Mouse (Mus musculus) forebrain, postnatal 0 days (tissue): ENCODE measurements around the gene Pcnp. TPM values are rescaled to one million over a fixed set of nuclear protein-coding genes. Genes with fewer than 3 reads are reported as not detected.
A peak's percentile ranks its signal among the peaks of the same experiment; 100 is the strongest.

Experiments used
- ATAC-seq: fragments of 200-750 bp; cut with Nextera tagmentation; 2 replicates; pipeline ENCODE4 v1.8.0; 2017; ENCODE audit warnings: mild to moderate bottlenecking, moderate library complexity
- DNase-seq: peaks from one replicate; pipeline ENCODE4 v3.0.0-alpha.2; 2015
- H3K27ac ChIP-seq: fragments of 300-500 bp; sonication (generic); 2 replicates; pipeline ENCODE4 v1.5.1; 2014; ENCODE audit warnings: low read depth, mild to moderate bottlenecking, antibody characterized with exemption, low read length, moderate library complexity, mixed read lengths
- H3K27me3 ChIP-seq: fragments of 300-500 bp; sonication (generic); 2 replicates; pipeline ENCODE4 v1.6.1; 2014; ENCODE audit warnings: mild to moderate bottlenecking, low read length, mixed read lengths; ENCODE audit not compliant: insufficient read depth
- H3K36me3 ChIP-seq: fragments of 300-500 bp; sonication (generic); 2 replicates; pipeline ENCODE4 v1.6.1; 2014; ENCODE audit warnings: mild to moderate bottlenecking, moderate library complexity; ENCODE audit not compliant: insufficient read depth
- H3K4me1 ChIP-seq: fragments of 300-500 bp; sonication (generic); 2 replicates; pipeline ENCODE4 v1.6.1; 2014; ENCODE audit warnings: antibody characterized with exemption; ENCODE audit not compliant: insufficient read depth
- H3K4me2 ChIP-seq: fragments of 300-500 bp; sonication (generic); 2 replicates; pipeline ENCODE4 v1.6.1; 2014; ENCODE audit warnings: low read depth, mild to moderate bottlenecking, moderate library complexity
- H3K4me3 ChIP-seq: fragments of 300-500 bp; sonication (generic); 2 replicates; pipeline ENCODE4 v1.5.1; 2014; ENCODE audit warnings: low read depth, low read length, mixed read lengths
- H3K9ac ChIP-seq: fragments of 300-500 bp; sonication (generic); 2 replicates; pipeline ENCODE4 v1.6.1; 2014; ENCODE audit warnings: mild to moderate bottlenecking
- H3K9me3 ChIP-seq: fragments of 300-500 bp; sonication (generic); 2 replicates; pipeline ENCODE4 v1.6.1; 2016; ENCODE audit warnings: low read length
- CTCF ChIP-seq: sonication (generic); IDR thresholded peaks from 2 replicates; pipeline ENCODE4 v1.5.1; 2016; ENCODE audit warnings: antibody characterized with exemption, control low read depth, low read depth
- WGBS: fragments of 180-500 bp; shearing (Covaris S2); extraction: QIAGEN DNeasy Blood & Tissue Kit; methylation state at CpG from one replicate; pipeline ENCODE4 v1.1.7; 2014; 5-methylcytosine and 5-hydroxymethylcytosine counted together
- polyA plus RNA-seq: library from polyadenylated mRNA; unstranded; fragments of >200 nt; fragmentation: Nextera tagmentation; extraction: Ambion mirVana; gene quantifications from 2 replicates; pipeline ENCODE4 v1.2.1, GENCODE M21; 2015
- total RNA-seq: library from RNA; depleted of rRNA; stranded (reverse); fragments of >200 nt; gene quantifications from 2 replicates; pipeline ENCODE4 v1.2.3, GENCODE M21; 2014

The Pcnp gene
- total and polyA plus RNA-seq, 2 experiments from 2014 or later: 106 to 236 TPM

GRCm38 (mm10) chr16:56012789-56013743, 16.5 kb downstream of the Pcnp start:
- H3K4me3 ChIP-seq: no peak overlapping the region
- peaks cover 21% of the 10 kb centered on the region for H3K36me3 ChIP-seq
- no peak for TF ChIP-seq CTCF
- H3K9me3 ChIP-seq: no peaks in the 10 kb centered on the region
- DNase-seq (no peak), ATAC-seq (peak; percentile 34; the same call in 1 of the 2 replicates)
- H3K27me3 ChIP-seq: no peaks in the 10 kb centered on the region
- H3K4me1 ChIP-seq: no peaks in the 10 kb centered on the region
- no peak overlapping the region for H3K27ac ChIP-seq
- no peak overlapping the region for H3K4me2 ChIP-seq
- WGBS: 92% methylated on average over 10 of the region's 10 CpGs
- H3K9ac ChIP-seq: no peak overlapping the region

DNA sequence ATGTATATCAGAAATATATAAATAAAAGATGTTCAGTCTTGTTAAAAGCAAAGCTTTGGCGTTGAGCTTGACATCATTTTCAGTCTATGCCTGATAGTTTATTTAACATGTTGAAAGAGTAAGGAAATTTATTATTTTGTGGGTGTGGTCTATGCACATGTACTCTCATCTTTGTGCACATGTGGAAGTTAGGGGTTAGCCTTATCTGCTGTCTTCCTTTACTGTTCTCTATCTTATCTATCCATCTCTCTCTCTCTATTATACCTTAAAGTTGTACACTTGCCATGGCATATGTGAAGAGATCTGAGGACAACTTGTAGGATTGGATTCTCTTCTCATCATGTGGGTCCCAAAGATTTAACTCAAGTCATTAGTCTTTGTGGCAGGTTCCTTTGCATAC, 20.7 kb downstream of the Pcnp start:
- H3K4me3 ChIP-seq: no peak overlapping the region
- no peak overlapping the region for H3K9ac ChIP-seq
- DNase-seq (no peak), ATAC-seq (no peak)
- no peak overlapping the region for H3K4me2 ChIP-seq
- no peaks in the 10 kb centered on the region for H3K4me1 ChIP-seq
- H3K27me3 ChIP-seq: no peaks in the 10 kb centered on the region
- TF ChIP-seq CTCF: no peak
- H3K9me3 ChIP-seq: no peaks in the 10 kb centered on the region
- 97% methylated on average over 1 of the region's 1 CpGs for WGBS
- no peak overlapping the region for H3K27ac ChIP-seq
- H3K36me3 ChIP-seq: peaks cover 25% of the 10 kb centered on the region

- WGBS: 95% methylated on average over 11 of the region's 11 CpGs
- H3K27ac ChIP-seq: no peak overlapping the region
- no peak overlapping the region for H3K4me3 ChIP-seq
- no peak overlapping the region for H3K4me2 ChIP-seq
- peaks cover 34% of the 10 kb centered on the region for H3K36me3 ChIP-seq
- ATAC-seq: no peak
- no peak overlapping the region for H3K9ac ChIP-seq
- H3K27me3 ChIP-seq: no peaks in the 10 kb centered on the region
- H3K9me3 ChIP-seq: no peaks in the 10 kb centered on the region
- H3K4me1 ChIP-seq: no peaks in the 10 kb centered on the region
- TF ChIP-seq CTCF: no peak
- no peak for DNase-seq
Measured at GRCm38 (mm10) chr16:56006798-56007197, 22.7 kb downstream of the Pcnp start.

- no peaks in the 10 kb centered on the region for H3K4me1 ChIP-seq
- no peak overlapping the region for H3K4me2 ChIP-seq
- peaks cover 49% of the 10 kb centered on the region for H3K36me3 ChIP-seq
- 94% methylated on average over 2 of the region's 2 CpGs for WGBS
- H3K27me3 ChIP-seq: no peaks in the 10 kb centered on the region
- no peak for DNase-seq
- no peak overlapping the region for H3K9ac ChIP-seq
- no peak for TF ChIP-seq CTCF
- H3K9me3 ChIP-seq: no peaks in the 10 kb centered on the region
- H3K4me3 ChIP-seq: no peak overlapping the region
- no peak for ATAC-seq
- no peak overlapping the region for H3K27ac ChIP-seq
Measured at GRCm38 (mm10) chr16:55994235-55994634, 35.3 kb downstream of the Pcnp start.

- Histone ChIP-seq H3K9ac (no peak overlapping the region), H3K27me3 (no peaks in the 10 kb centered on the region), H3K4me3 (no peak overlapping the region), H3K27ac (no peak overlapping the region), H3K4me1 (no peaks in the 10 kb centered on the region), H3K4me2 (no peak overlapping the region), H3K9me3 (no peaks in the 10 kb centered on the region), H3K36me3 (peaks cover 43% of the 10 kb centered on the region)
- ATAC-seq (no peak), DNase-seq (no peak)
- WGBS: 92% methylated on average over 4 of the region's 4 CpGs
- TF ChIP-seq CTCF: no peak
Measured at GRCm38 (mm10) chr16:55990311-55990710, 39.2 kb downstream of the Pcnp start.

- Histone ChIP-seq H3K9me3 (no peaks in the 10 kb centered on the region), H3K4me3 (no peak overlapping the region), H3K4me2 (no peak overlapping the region), H3K9ac (no peak overlapping the region), H3K36me3 (peaks cover 45% of the 10 kb centered on the region), H3K27me3 (no peaks in the 10 kb centered on the region), H3K27ac (no peak overlapping the region), H3K4me1 (no peaks in the 10 kb centered on the region)
- DNase-seq (no peak), ATAC-seq (no peak)
- TF ChIP-seq CTCF: no peak
- 96% methylated on average over 3 of the region's 3 CpGs for WGBS
Measured at GRCm38 (mm10) chr16:55986001-55986400, 43.5 kb downstream of the Pcnp start.

DNA sequence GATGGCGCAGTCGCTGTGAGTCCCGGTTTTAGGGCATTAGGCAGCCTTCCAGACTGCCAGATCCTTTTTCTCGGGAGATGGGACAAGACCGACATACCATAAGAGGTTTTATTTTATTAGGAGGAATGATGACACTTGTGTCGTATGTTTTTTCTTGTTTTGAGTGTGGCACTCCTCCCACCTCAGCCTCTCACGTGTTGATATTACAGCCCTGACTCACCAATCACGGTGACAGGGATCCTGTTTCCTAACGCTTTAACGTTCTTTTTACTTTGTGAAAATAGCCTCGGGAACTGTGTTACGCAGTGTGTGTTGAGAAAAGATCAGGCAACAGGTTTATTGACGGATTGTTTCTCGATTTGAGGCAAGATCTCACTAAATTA, 54.6 kb downstream of the Pcnp start:
- Histone ChIP-seq H3K4me3 (peak overlapping the region; percentile 95), H3K9ac (peak overlapping the region; percentile 92), H3K27ac (peak overlapping the region; percentile 94), H3K36me3 (peaks cover 28% of the 10 kb centered on the region), H3K27me3 (no peaks in the 10 kb centered on the region), H3K9me3 (no peaks in the 10 kb centered on the region), H3K4me1 (peaks cover 6% of the 10 kb centered on the region; the same call in 1 of the 2 replicates), H3K4me2 (peak overlapping the region; percentile 71)
- ATAC-seq: no peak
- 3% methylated on average over 14 of the region's 14 CpGs for WGBS
- no peak for DNase-seq
- TF ChIP-seq CTCF: no peak
